Mouse (Mus musculus) layer of hippocampus, adult 8-10 months (tissue): ENCODE measurements at regions not wholly inside any gene's neighbourhood (a gene's known extent, or its start where the extent isn't known, plus 50 kb on each side); places are given as distances from the start of the nearest gene placed in this dataset.

Source experiments
- DNase-seq, 2 experiments: peaks; one replicate each; pipeline ENCODE4 v3.0.0; 2022; ENCODE audit warnings: low spot score in 2 of 2

- no peak for DNase-seq
Measured at GRCm38 (mm10) chr2:57185151-57185550, 52.3 kb upstream of the Gpd2 start.

- DNase-seq = peak in 1 of 2 experiments; percentile 6
Measured at GRCm38 (mm10) chr2:57183108-57183507, 54.3 kb upstream of the Gpd2 start.

- peak; percentile 91 to 96 for DNase-seq
Measured at GRCm38 (mm10) chr2:57181692-57182541, 55.5 kb upstream of the Gpd2 start.

- no peak for DNase-seq
Measured at GRCm38 (mm10) chr2:57181350-57181691, 56.1 kb upstream of the Gpd2 start.

- DNase-seq = no peak
Measured at GRCm38 (mm10) chr2:57178056-57178455, 54.3 kb upstream of the Nr4a2 start.

GRCm38 (mm10) chr2:57176547-57176946, 52.7 kb upstream of the Nr4a2 start:
- DNase-seq = no peak

- DNase-seq = no peak
Measured at GRCm38 (mm10) chr2:57175219-57175618, 51.4 kb upstream of the Nr4a2 start.
